Mouse (Mus musculus) heart, embryonic 15.5 days (tissue): ENCODE measurements around the gene Stfa3. TPM values are rescaled to one million over a fixed set of nuclear protein-coding genes. Genes with fewer than 3 reads are reported as not detected.
"Not testable (repeated sequence)": the region's sequence is repeated elsewhere in the genome, so short reads cannot be mapped to it uniquely, and the experiment has no call there.

ENCODE experiments used
- ATAC-seq: fragments of 200-750 bp; cut with Nextera tagmentation; replicated peaks from 2 replicates; pipeline ENCODE4 v1.8.0; 2017; ENCODE audit warnings: low read depth, moderate TSS enrichment; ENCODE audit not compliant: insufficient number of reproducible peaks, insufficient read depth, low FRiP score
- H3K27ac ChIP-seq: fragments of 300-500 bp; sonication (generic); 2 replicates; pipeline ENCODE4 v1.5.1; 2015; ENCODE audit warnings: mild to moderate bottlenecking, inconsistent platforms
- H3K27me3 ChIP-seq: fragments of 300-500 bp; sonication (generic); 2 replicates; pipeline ENCODE4 v1.6.1; 2015; ENCODE audit warnings: inconsistent platforms
- H3K36me3 ChIP-seq: fragments of 300-500 bp; sonication (generic); 2 replicates; pipeline ENCODE4 v1.6.1; 2015; ENCODE audit warnings: mild to moderate bottlenecking, inconsistent platforms
- H3K4me1 ChIP-seq: fragments of 300-500 bp; sonication (generic); replicated peaks from 2 replicates; pipeline ENCODE4 v1.6.1; 2015; ENCODE audit warnings: inconsistent platforms
- H3K4me2 ChIP-seq: fragments of 300-500 bp; sonication (generic); 2 replicates; pipeline ENCODE4 v1.6.1; 2015; ENCODE audit warnings: inconsistent platforms, mild to moderate bottlenecking, moderate library complexity
- H3K4me3 ChIP-seq: fragments of 300-500 bp; sonication (generic); 2 replicates; pipeline ENCODE4 v1.5.1; 2015; ENCODE audit warnings: mild to moderate bottlenecking, inconsistent platforms
- H3K9ac ChIP-seq: fragments of 300-500 bp; sonication (generic); 2 replicates; pipeline ENCODE4 v1.6.1; 2015; ENCODE audit warnings: mild to moderate bottlenecking, inconsistent platforms
- H3K9me3 ChIP-seq: fragments of 300-500 bp; sonication (generic); replicated peaks from 2 replicates; pipeline ENCODE4 v1.6.1; 2016; ENCODE audit warnings: inconsistent platforms
- WGBS: fragments of 180-500 bp; shearing (Covaris S2); methylation state at CpG from one replicate; pipeline ENCODE4 v1.1.7; 2015; ENCODE audit warnings: mixed read lengths; 5-methylcytosine and 5-hydroxymethylcytosine counted together
- polyA plus RNA-seq: library from polyadenylated mRNA; unstranded; fragments of >200 nt; fragmentation: Nextera tagmentation; extraction: Ambion mirVana; gene quantifications from 2 replicates; pipeline ENCODE4 v1.2.1, GENCODE M21; 2015

Gene Stfa3
- polyA plus RNA-seq, 1 experiment from 2014 or later: 1.9 TPM

- no peak overlapping the region for H3K4me3 ChIP-seq
- H3K27me3 ChIP-seq: no peaks in the 10 kb centered on the region
- no peaks in the 10 kb centered on the region for H3K4me1 ChIP-seq
- H3K9me3 ChIP-seq: no peaks in the 10 kb centered on the region
- no peak for ATAC-seq
- H3K4me2 ChIP-seq: no peak overlapping the region
- WGBS: 38% methylated on average over 2 of the region's 2 CpGs
- no peaks in the 10 kb centered on the region for H3K36me3 ChIP-seq
- H3K9ac ChIP-seq: no peak overlapping the region
- no peak overlapping the region for H3K27ac ChIP-seq
Observed at GRCm38 (mm10) chr16:36467936-36468335, 12.7 kb upstream of the Stfa3 start.

- 83% methylated on average over 3 of the region's 3 CpGs for WGBS
- Histone ChIP-seq H3K4me3 (no peak overlapping the region), H3K9me3 (no peaks in the 10 kb centered on the region), H3K36me3 (no peaks in the 10 kb centered on the region), H3K4me1 (no peaks in the 10 kb centered on the region), H3K4me2 (no peak overlapping the region), H3K27me3 (no peaks in the 10 kb centered on the region), H3K9ac (no peak overlapping the region), H3K27ac (no peak overlapping the region)
- ATAC-seq: no peak
Observed at GRCm38 (mm10) chr16:36465436-36465835, 10.2 kb upstream of the Stfa3 start.

DNA sequence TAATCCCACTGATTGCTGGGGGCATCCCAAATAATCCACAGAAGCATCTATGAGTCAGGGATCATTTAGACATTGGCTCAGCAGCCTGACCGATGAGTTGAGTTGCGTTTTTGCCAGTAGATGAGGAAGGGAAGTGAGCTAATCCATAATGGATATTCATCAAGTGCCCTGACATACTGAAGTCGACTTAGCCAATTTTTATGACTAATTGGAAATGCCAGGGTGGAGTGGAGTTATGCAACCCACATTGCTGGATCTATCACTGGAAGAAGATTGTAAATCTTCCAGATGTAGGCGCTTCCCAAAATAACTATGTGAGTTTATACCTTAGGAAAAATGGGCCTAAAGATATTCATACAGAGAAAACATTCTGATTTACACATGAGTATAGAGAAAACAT lies 8.9 kb upstream of the Stfa3 start:
- 75% methylated on average over 4 of the region's 4 CpGs for WGBS
- Histone ChIP-seq H3K27ac (no peak overlapping the region), H3K4me3 (no peak overlapping the region), H3K9ac (no peak overlapping the region), H3K9me3 (no peaks in the 10 kb centered on the region), H3K4me1 (no peaks in the 10 kb centered on the region), H3K36me3 (no peaks in the 10 kb centered on the region), H3K4me2 (no peak overlapping the region), H3K27me3 (no peaks in the 10 kb centered on the region)
- ATAC-seq: no peak

DNA sequence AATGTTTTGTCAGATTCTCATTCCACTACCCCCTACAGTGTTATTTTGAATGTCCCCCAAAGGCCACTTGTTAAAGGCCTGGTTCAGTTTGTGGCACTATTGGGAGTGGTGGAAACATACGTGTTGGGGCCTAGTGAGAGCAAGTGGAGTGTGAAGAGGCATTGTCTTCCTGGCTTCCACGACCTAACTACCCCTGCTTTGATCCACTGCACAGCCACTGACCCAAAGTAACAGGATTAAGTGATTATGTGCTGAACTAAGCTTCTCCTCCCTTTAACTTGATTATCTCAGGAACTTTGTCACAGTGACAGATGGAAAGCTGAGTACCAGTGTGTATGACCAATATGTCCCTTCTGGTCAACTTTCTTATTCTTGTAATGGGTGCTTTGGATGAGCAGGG lies 5.2 kb upstream of the Stfa3 start:
- H3K27ac ChIP-seq: no peak overlapping the region

DNA sequence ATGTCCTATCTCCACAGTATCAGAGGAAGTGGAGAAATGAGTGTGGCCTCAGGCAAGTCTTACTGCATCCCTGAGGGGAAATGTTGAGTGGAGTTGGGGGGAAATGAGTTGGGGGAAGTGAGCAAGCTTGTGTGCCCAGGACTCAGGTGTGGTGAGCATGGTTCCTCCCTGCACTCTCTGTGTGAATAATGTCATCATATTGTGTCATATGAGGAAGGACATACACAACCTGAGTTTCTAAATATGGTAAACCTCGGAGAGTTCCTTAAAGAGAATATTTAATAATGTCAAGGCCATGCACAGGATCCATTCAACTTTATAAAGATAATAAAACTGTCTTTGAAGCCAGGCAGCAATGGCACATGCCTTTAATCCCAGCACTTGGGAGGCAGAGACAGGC lies 34.2 kb downstream of the Stfa3 start:
- H3K4me3 ChIP-seq, H3K4me2 ChIP-seq, H3K27me3 ChIP-seq, H3K9me3 ChIP-seq, H3K27ac ChIP-seq, H3K9ac ChIP-seq, H3K36me3 ChIP-seq, ATAC-seq, H3K4me1 ChIP-seq: not testable (repeated sequence)
- 72% methylated on average over 1 of the region's 1 CpGs for WGBS

More for the DNA sequence above, 5.2 kb upstream of the Stfa3 start:
- no peak overlapping the region for H3K4me2 ChIP-seq
- no peak for ATAC-seq
- H3K9ac ChIP-seq: no peak overlapping the region
- H3K36me3 ChIP-seq: no peaks in the 10 kb centered on the region
- H3K9me3 ChIP-seq: no peaks in the 10 kb centered on the region
- H3K4me1 ChIP-seq: no peaks in the 10 kb centered on the region
- no peaks in the 10 kb centered on the region for H3K27me3 ChIP-seq
- WGBS: 59% methylated on average over 2 of the region's 2 CpGs
- H3K4me3 ChIP-seq: no peak overlapping the region

DNA sequence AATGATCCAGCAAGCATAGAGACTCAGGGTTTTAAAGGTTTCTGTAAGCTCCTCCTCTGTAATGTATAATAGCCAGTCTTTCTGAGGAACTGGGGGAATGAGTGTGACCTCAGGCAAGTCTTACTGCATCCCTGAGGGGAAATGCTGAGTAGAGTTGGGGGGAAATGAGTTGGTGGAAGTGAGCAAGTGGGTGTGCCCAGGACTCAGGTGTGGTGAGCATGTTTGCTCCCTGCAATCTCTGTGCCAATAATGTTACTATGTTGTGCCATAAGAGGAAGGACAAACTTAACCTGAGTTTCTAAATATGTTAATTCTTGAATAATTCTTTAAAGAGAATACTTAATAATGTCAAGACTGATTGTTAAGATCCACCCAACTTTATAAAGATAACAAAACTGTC lies 46.8 kb downstream of the Stfa3 start, which contains the start of gene Stfa2:
Stfa2 (minus strand) TSS at position 101 of the 400 bp plus-strand sequence.
- H3K4me1 ChIP-seq: no peaks in the 10 kb centered on the region
- ATAC-seq: no peak
- H3K27me3 ChIP-seq: no peaks in the 10 kb centered on the region
- H3K4me3 ChIP-seq: no peak within 1 kb of the TSS
- no peaks in the 10 kb centered on the region for H3K9me3 ChIP-seq
- H3K9ac ChIP-seq: no peak within 1 kb of the TSS
- no peaks in the 10 kb centered on the region for H3K36me3 ChIP-seq
- H3K27ac ChIP-seq: no peak within 1 kb of the TSS
- H3K4me2 ChIP-seq: no peak within 1 kb of the TSS

Other genes starting within 250 kb of the Stfa3 start
- gene Gm5416, start 245.0 kb downstream of the Stfa3 start, polyA plus RNA-seq: not detected in 2 replicates
- gene 2010005H15Rik, start 233.9 kb downstream of the Stfa3 start, polyA plus RNA-seq: not detected in 2 replicates
- 4.0 and 6.2 TPM in 2 replicates for gene Stfa1, start 178.4 kb downstream of the Stfa3 start, polyA plus RNA-seq
- gene BC117090, start 121.1 kb downstream of the Stfa3 start, polyA plus RNA-seq: not detected in 2 replicates
- 3.9 and 7.1 TPM in 2 replicates for gene BC100530, start 87.6 kb downstream of the Stfa3 start, polyA plus RNA-seq
- gene Stfa2, start 46.9 kb downstream of the Stfa3 start, polyA plus RNA-seq: 0.34 and 0.60 TPM in 2 replicates
- gene Casr, start 106.7 kb upstream of the Stfa3 start, polyA plus RNA-seq: 0.09 TPM in 1 of 2 replicates, not detected in the other
- 1.5 and 2.8 TPM in 2 replicates for gene Cd86, start 210.7 kb upstream of the Stfa3 start, polyA plus RNA-seq
- 0.34 and 0.99 TPM in 2 replicates for gene Ildr1, start 238.6 kb upstream of the Stfa3 start, polyA plus RNA-seq